Mouse (Mus musculus) monocyte, adult 2 months (primary cell): ENCODE measurements at regions not wholly inside any gene's neighbourhood (a gene's known extent, or its start where the extent isn't known, plus 50 kb on each side); places are given as distances from the start of the nearest gene placed in this dataset.

Experiments used
- DNase-seq, 2 experiments: peaks; one replicate each; pipeline ENCODE4 v3.0.0; 2022; ENCODE audit warnings: low spot score in 2 of 2, low read depth in 1 of 2

DNA sequence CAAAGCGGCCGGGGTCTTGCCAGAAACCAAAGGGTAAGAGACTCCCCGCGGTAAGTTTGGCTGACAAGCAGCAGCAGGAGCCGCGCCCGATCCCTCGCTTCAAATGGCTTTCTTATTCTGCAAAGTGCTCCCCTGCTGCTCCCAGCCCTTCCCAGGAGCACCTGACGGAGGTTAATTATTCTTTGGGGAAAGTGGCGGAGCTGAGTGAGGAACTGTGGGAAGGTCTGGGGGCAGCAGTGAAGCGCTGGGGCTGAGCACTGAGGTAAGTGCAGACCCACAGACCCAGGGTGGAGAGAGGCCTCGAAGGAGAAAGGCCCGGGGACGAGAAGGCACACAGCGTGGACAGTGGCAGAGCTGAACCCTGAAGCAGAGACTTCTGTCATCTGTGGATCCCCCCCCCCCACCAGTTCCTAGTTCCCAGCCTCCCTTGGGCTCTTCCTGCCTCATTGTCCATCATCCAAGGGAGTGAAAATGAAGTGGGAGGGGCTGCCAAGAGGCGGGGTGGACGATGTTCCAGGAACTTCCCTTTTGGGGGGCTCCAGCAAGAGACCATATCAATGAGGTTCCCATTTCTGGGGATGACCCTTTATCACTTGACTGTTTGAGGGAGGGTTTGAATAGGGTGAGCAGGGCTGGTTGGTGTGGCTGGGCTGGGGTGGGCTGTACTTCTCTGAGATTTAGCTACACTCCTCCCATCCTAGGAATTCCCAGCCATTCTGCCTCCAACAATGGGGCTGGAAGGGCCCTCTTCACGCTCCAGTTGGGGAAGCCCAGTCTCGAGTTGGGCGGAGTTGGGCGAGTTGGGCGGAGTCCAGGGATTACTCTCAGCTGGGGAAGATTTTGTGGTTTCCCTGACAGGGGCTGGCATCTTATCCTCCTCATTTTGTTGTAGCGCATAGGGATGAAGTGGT is 59.4 kb upstream of the Shb start:
- DNase-seq, result no peak

DNA sequence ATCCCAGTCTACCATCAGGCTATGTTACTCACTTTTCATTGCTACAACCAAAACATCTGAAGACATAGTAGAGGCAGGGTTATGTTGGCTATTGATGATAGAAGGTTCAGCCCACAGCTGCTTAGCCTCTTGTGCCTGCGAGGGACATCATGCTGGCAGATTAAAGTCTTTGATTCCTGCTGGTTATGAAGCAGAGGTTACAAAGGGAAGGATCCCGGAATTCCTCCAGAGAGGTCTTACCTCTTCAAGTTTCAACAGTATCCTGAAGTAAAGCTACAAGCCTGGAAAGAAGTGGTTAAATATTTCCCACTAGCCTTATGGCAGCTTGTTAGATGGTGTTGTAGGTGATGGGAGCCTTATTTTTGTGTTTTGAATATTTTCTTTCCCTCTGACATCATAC is 58.6 kb upstream of the Shb start:
- no peak for DNase-seq

DNA sequence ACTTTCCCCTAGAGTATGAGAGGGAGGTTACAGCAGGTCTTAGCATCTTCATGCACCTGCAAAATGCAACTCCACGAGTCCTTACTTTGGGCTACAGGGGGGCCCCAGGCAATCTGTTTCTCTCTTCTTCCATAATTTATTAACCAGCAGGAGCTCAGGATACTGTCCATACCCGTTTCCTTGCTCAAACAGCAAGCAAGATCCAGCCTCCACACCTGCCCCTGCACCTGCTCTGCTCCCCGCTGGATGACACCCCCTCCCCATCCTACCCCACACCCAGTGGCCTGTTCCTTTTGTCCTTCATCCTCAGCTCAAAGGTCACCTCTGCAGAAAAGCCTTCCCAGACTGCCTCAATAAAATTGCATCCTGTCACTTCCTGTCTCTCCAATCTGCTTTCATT is 56.1 kb upstream of the Shb start:
- DNase-seq, result no peak

DNA sequence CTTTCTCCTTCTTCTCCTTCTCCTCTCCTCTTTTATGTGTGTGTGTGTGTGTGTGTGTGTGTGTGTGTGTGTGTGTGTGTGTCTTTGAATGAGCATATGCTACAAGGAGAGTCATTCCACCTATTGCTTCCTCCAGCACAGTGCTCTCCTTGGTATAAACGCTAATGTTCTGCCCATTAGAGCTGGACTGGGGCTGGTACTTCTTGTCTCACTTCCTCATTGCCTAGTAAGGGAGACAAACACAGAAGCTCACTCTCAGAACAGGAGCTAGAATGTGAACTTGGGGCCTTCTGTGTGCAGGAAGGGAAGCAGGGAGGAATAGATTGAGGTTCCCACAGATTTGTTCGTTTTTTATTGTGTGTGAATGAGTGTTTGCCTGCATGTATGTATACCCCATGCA is 54.9 kb upstream of the Shb start:
- DNase-seq, result no peak

DNA sequence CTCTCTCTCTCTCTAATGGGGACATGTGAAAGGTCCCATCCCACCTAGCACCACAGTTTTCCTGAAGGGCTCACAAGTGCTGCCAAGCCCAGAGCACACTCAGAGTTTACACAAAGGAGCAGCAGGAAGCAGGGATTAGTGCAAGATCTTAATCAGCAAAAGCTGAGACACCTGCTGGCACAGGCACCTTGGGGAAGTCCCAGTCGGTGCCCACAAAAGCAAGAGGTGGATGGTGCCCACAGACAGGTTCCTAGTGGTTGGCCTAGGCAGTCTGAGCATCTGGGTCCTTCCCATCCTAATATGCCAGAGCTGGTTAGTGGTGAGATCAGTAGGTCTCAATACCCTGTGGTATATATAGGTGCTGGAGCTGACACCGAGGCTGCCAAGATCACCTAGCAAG is 54.0 kb upstream of the Shb start:
- DNase-seq, result no peak

DNA sequence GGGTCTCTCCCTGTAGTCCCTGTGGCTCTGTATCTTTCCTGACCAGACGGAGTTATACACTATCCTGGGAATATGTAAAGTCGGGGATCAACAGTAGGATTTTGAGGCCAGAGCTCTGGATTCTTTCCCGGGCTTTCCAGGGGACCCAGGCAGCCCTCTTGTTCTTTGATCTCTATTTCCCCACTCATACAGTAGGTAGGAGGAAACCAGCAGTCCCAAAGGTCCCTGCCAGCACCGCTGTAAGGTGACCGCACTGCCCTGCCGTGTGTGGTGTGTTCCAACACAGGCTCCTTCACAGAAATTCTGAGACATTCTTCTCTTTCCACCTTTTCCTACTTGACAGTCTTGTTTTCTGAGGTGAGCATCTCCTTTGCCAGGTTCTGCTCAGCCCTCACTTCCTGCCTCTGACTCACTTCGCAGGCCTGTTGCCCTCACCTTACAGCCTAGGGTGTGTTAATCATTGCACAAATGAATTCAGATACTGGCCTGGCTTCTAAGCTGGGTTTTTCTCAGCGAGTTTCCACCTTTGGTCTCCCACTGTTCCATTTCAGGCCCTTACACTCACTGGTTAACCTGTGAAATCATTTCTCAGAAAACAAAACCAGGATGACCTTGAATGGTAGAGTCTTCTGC is 53.0 kb upstream of the Shb start:
- no peak for DNase-seq

DNA sequence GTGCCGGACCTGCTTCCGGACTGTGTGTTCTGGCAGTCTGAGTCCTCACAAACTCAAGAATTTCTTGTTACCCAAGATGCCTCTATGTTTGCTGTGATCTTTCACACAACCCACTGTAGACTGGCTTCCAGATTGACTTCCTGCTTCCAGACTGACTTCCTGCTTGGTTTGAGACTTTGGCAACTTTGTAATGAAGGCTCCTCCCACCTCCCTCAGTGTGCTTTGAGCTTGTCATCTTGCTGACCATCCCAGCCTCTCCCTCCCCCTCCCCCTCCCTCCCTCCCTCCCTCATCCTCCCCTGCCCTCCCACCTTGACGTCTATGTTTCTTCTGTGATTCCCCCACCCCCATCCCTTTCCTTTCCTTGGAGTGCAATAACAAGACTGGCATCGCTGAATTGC is 51.7 kb upstream of the Shb start:
- no peak for DNase-seq

DNA sequence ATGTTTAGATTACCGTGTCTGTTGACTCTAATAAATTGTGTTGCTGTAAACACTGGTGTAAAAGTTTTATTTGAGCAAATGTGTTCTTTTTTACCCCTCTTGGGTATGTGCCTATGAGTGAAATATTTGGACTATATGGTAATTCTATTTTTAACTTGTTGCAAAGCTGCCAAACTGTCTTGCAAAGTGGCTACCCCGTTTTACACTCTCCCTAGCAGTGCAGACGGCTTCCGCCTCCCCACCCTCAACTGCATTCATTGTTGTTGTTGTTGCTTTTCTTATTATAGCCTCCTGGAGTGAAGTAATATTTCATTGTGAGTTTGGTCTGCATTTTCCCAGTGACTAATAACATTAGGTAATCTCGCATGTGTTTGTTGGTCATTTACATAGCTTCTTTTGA is 50.2 kb upstream of the Shb start:
- DNase-seq, result no peak
